Mouse (Mus musculus): Measurements from ENCODE around the gene Cbll1. TPM values are rescaled to one million over a fixed set of nuclear protein-coding genes. Genes with fewer than 3 reads are reported as not detected.
A peak's percentile ranks its signal among the peaks of the same experiment; 100 is the strongest.

Cbll1 gene
- polyA plus RNA-seq, 1 experiment from 2014 or later, result 11.9 TPM

DNA sequence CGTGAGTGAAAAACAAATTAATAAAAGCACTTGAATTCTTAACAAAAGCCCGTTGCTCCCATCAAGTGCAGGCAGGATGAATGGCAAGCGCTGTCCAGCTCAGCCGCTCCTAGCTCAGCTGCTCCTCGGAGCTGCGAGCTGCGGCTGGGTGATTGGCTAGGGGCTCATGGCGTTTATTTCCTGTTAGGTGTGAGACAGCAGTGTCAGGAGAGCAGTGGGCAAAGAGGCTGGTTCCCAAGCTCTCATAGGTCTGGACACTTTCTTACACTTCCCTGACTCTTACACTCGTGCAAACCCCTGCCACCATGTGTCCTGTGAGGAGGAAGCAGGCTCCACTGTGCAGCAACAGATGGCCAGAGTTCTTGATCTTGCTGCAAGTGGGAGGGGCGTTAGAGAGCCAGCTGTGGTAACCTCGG lies 55.3 kb downstream of the Cbll1 start:
- WGBS, result under 1% methylated on average over 11 of the region's 11 CpGs

DNA sequence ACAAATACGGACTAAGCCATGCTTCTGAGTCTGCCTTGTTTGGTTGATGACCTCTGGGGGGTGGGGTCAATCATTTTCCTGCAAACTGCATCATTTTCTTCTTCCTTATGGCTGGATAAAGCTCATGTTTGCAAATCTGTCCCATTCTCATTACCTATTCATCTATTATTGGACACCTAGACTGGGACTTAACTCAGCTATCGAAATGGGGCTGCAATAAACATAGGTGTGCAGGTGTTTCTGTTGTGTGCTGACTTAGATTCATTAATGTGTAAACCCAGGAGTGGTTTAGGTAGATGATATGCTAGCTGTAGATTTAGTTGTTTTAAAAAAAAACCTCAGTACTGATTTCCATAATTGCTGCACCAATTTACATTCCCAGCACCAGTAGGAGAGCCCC lies 59.8 kb downstream of the Cbll1 start:
- no peak overlapping the region for H3K27ac ChIP-seq (ENCODE audit: low read length)

More for the DNA sequence above, 55.3 kb downstream of the Cbll1 start:
- Histone ChIP-seq H3K4me1 (ENCODE audit: insufficient read depth, low read length) (0 out of 2 replicates have a peak, but pooled peaks cover 3% of the 10 kb centered on the region), H3K27ac (ENCODE audit: low read length) (no peak overlapping the region), H3K9me3 (ENCODE audit: low read length) (no peaks in the 10 kb centered on the region), H3K4me2 (replicated peaks; ENCODE audit: low read depth, low read length) (peak overlapping the region; percentile 34), H3K4me3 (ENCODE audit: low read length) (peak overlapping the region; percentile 5; the same call in 1 of the 2 replicates), H3K36me3 (ENCODE audit: insufficient read depth, low read length) (no peaks in the 10 kb centered on the region), H3K27me3 (ENCODE audit: insufficient read depth, low read length) (peaks cover 5% of the 10 kb centered on the region; the same call in 1 of the 2 replicates), H3K9ac (replicated peaks; ENCODE audit: low read length) (no peak overlapping the region)
- ATAC-seq (ENCODE audit: low FRiP score, low TSS enrichment), result peak; percentile 86; the same call in 1 of the 2 replicates

DNA sequence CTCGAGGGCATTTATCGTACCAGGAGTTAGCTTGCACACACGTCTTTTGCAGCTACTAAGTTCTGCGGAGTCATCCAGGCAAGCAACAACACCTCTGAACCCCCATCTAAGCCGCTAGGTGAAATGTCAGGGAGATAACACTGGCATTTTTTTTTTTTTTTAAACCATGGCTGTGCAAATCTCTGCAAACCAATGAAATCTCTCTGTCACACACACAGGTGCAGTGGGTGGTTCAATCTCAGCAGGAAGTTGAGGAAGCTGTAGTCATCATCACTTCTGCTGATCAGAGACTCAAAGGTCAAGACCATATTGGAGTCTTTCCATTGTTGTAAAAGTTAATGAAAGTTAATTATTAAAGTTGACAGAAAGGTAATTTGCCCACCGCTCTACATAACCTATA lies 61.6 kb downstream of the Cbll1 start:
- Histone ChIP-seq H3K27me3 (ENCODE audit: insufficient read depth, low read length) (no peaks in the 10 kb centered on the region), H3K4me2 (replicated peaks; ENCODE audit: low read depth, low read length) (no peak overlapping the region), H3K27ac (ENCODE audit: low read length) (no peak overlapping the region), H3K9ac (replicated peaks; ENCODE audit: low read length) (no peak overlapping the region), H3K36me3 (ENCODE audit: insufficient read depth, low read length) (no peaks in the 10 kb centered on the region), H3K9me3 (ENCODE audit: low read length) (no peaks in the 10 kb centered on the region), H3K4me3 (ENCODE audit: low read length) (no peak overlapping the region), H3K4me1 (ENCODE audit: insufficient read depth, low read length) (no peaks in the 10 kb centered on the region)
- WGBS, result 79% methylated on average over 6 of the region's 6 CpGs
- no peak for ATAC-seq (ENCODE audit: low FRiP score, low TSS enrichment)

More for the DNA sequence above, 59.8 kb downstream of the Cbll1 start:
- no peaks in the 10 kb centered on the region for H3K36me3 ChIP-seq (ENCODE audit: insufficient read depth, low read length)
- 82% methylated on average over 2 of the region's 2 CpGs for WGBS
- no peak overlapping the region for H3K4me2 ChIP-seq (replicated peaks; ENCODE audit: low read depth, low read length)
- H3K9ac ChIP-seq (replicated peaks; ENCODE audit: low read length), result no peak overlapping the region
- H3K4me3 ChIP-seq (ENCODE audit: low read length), result no peak overlapping the region
- H3K4me1 ChIP-seq (ENCODE audit: insufficient read depth, low read length), result 0 out of 2 replicates have a peak, but pooled peaks cover 3% of the 10 kb centered on the region
- H3K9me3 ChIP-seq (ENCODE audit: low read length), result no peaks in the 10 kb centered on the region
- peaks cover 5% of the 10 kb centered on the region; the same call in 1 of the 2 replicates for H3K27me3 ChIP-seq (ENCODE audit: insufficient read depth, low read length)
- no peak for ATAC-seq (ENCODE audit: low FRiP score, low TSS enrichment)

Other genes starting within 250 kb of the Cbll1 start
- gene Lamb1, start 234.4 kb downstream of the Cbll1 start, polyA plus RNA-seq (2015; fragmentation: Nextera tagmentation; extraction: Ambion mirVana), result 174 and 175 TPM in 2 replicates
- gene Dld, start 148.2 kb downstream of the Cbll1 start, polyA plus RNA-seq (2015; fragmentation: Nextera tagmentation; extraction: Ambion mirVana), result 147 and 154 TPM in 2 replicates
- gene Slc26a3, start 108.7 kb downstream of the Cbll1 start, polyA plus RNA-seq (2015; fragmentation: Nextera tagmentation; extraction: Ambion mirVana), result 0.07 and 0.08 TPM in 2 replicates
- gene Slc26a4, start 60.4 kb upstream of the Cbll1 start, polyA plus RNA-seq (2015; fragmentation: Nextera tagmentation; extraction: Ambion mirVana), result 1.6 and 1.9 TPM in 2 replicates
- 25.7 and 29.2 TPM in 2 replicates for gene Bcap29, start 135.0 kb upstream of the Cbll1 start, polyA plus RNA-seq (2015; fragmentation: Nextera tagmentation; extraction: Ambion mirVana)
- 9.4 and 9.9 TPM in 2 replicates for gene Dus4l, start 155.2 kb upstream of the Cbll1 start, polyA plus RNA-seq (2015; fragmentation: Nextera tagmentation; extraction: Ambion mirVana)
- gene Cog5, start 155.3 kb upstream of the Cbll1 start, polyA plus RNA-seq (2015; fragmentation: Nextera tagmentation; extraction: Ambion mirVana), result 27.6 and 30.0 TPM in 2 replicates
- gene Gpr22, start 214.3 kb upstream of the Cbll1 start, polyA plus RNA-seq (2015; fragmentation: Nextera tagmentation; extraction: Ambion mirVana), result 0.39 and 0.46 TPM in 2 replicates